Mouse (Mus musculus): ENCODE measurements at regions not wholly inside any gene's neighbourhood (a gene's known extent, or its start where the extent isn't known, plus 50 kb on each side); places are given as distances from the start of the nearest gene placed in this dataset.
A peak's percentile ranks its signal among the peaks of the same experiment; 100 is the strongest.

GRCm38 (mm10) chrX:14960294-14960693 lies 749.3 kb downstream of the H2al1n start:
- no peak for DNase-seq

GRCm38 (mm10) chrX:15007023-15007422 lies 796.1 kb downstream of the H2al1n start:
- DNase-seq = peak; percentile 52 to 55
